Mouse (Mus musculus) stomach, postnatal 0 days (tissue): ENCODE measurements around the gene Mef2a.

Source experiments
- CTCF ChIP-seq: IDR thresholded peaks from 2 replicates; pipeline ENCODE4 v1.5.1; 2016; ENCODE audit warnings: antibody characterized with exemption, low read depth, mild to moderate bottlenecking, moderate library complexity
- EP300 ChIP-seq: optimal IDR thresholded peaks from 2 replicates; pipeline ENCODE3; 2016; ENCODE audit warnings: antibody characterized with exemption

GRCm38 (mm10) chr7:67352989-67353388, 19.7 kb downstream of the Mef2a start:
- TF ChIP-seq CTCF (no peak), EP300 (no peak)
